25 mouse cellular contexts compared by ENCODE assay signal in genomic region chr4:87641551-87641950, GRCm38 (mm10).
DNase-seq lines count a peak whose midpoint lies in the region; ATAC-seq and TF ChIP-seq lines count a peak whose summit lies in the region.
"Had no signal": no experiment of that assay in that cellular context is flagged by ENCODE, and none has a peak within 500 bp of the region (broad histone marks: within the 10 kb centered on the region; RNA-seq: fewer than 3 reads in every experiment).

No protein-coding gene starts in this region.

- TF ChIP-seq CTCF in kidney, adult 2 months (conservative IDR thresholded peaks at IDR 0.05; ENCODE audit: insufficient read depth, insufficient read length, low read depth, low read length) = no peak
- TF ChIP-seq CTCF in lung, embryonic 14.5 days (IDR thresholded peaks at IDR 0.05; ENCODE audit: low read depth) = no peak

- DNase-seq in kidney, adult 2 months = no peak
- no peak for DNase-seq in kidney, postnatal 25 days
- DNase-seq in lung, embryonic 14.5 days = peak; percentile 24
- DNase-seq in lung, postnatal 10 days = no peak
- DNase-seq in lung, adult 18-20 months = no peak
- DNase-seq in lung, postnatal 36 days = peak; percentile 3
- no peak for DNase-seq in lung, postnatal 25 days (ENCODE audit: low spot score)
- DNase-seq: adrenal gland, adult 8-10 months; adrenal gland, postnatal 14 days; adrenal gland, postnatal 36 days; B cell, adult 2 months; cerebellum, adult 11-12 months; cerebellum, adult 2 months; cerebellum, adult 9-10 months; cerebellum, postnatal 10 days; cerebellum, postnatal 25 days had no signal

- no peaks in the 10 kb centered on the region for H3K4me1 ChIP-seq in kidney, adult 2 months (ENCODE audit: control insufficient read depth, insufficient read depth, low read length)
- H3K4me1 ChIP-seq in lung, embryonic 14.5 days (ENCODE audit: insufficient read depth) = no peaks in the 10 kb centered on the region
- H3K4me1 ChIP-seq in lung, embryonic 16.5 days (replicated peaks; ENCODE audit: control insufficient read depth, insufficient read depth, low read length) = no peaks in the 10 kb centered on the region; the same call in 1 of the 2 replicates
- H3K4me1 ChIP-seq: embryonic facial prominence, embryonic 12.5 days had no signal

- H3K27ac ChIP-seq in kidney, adult 2 months (ENCODE audit: insufficient read depth, low read depth, low read length) = peak overlapping the region; percentile 26; the same call in 1 of the 2 replicates
- 0 out of 2 replicates have a peak overlapping the region, but pooled peaks have one; percentile 9 for H3K27ac ChIP-seq in lung, embryonic 14.5 days (ENCODE audit: low read depth)
- H3K27ac ChIP-seq in lung, embryonic 16.5 days (ENCODE audit: low read length) = no peak overlapping the region
- H3K27ac ChIP-seq: embryonic facial prominence, embryonic 10.5 days; embryonic facial prominence, embryonic 12.5 days; forebrain, embryonic 13.5 days had no signal

- peak; percentile 63; the same call in 1 of the 2 replicates for ATAC-seq in lung, embryonic 14.5 days (ENCODE audit: insufficient read depth)
- peak; percentile 77 for ATAC-seq in lung, embryonic 16.5 days (ENCODE audit: low read depth)
- ATAC-seq: activated CD4-positive, CD25-positive, alpha-beta regulatory T cell, adult 4 months; CD4-positive, CD25-positive, alpha-beta regulatory T cell, adult 4 months; forebrain, embryonic 13.5 days; Patski had no signal

- H3K9ac ChIP-seq in lung, embryonic 14.5 days = no peak overlapping the region
- H3K9ac ChIP-seq in lung, embryonic 16.5 days (ENCODE audit: low read length) = no peak overlapping the region
- H3K9ac ChIP-seq: embryonic facial prominence, embryonic 12.5 days; forebrain, embryonic 13.5 days had no signal

- no peak overlapping the region for H3K4me2 ChIP-seq in lung, embryonic 14.5 days
- H3K4me2 ChIP-seq in lung, embryonic 16.5 days (ENCODE audit: low read depth, low read length) = no peak overlapping the region
- H3K4me2 ChIP-seq: embryonic facial prominence, embryonic 12.5 days; forebrain, embryonic 13.5 days had no signal

- TF ChIP-seq POLR2A in kidney, adult 2 months (IDR thresholded peaks at IDR 0.05; ENCODE audit: low read depth, low read length) = no peak

- H3K4me3 ChIP-seq in kidney, adult 2 months (ENCODE audit: insufficient read depth, low read depth, low read length) = no peak overlapping the region
- no peak overlapping the region for H3K4me3 ChIP-seq in lung, embryonic 14.5 days (ENCODE audit: low read depth, low read length)
- H3K4me3 ChIP-seq in lung, embryonic 16.5 days (ENCODE audit: low read length) = no peak overlapping the region
- H3K4me3 ChIP-seq: embryonic facial prominence, embryonic 10.5 days; embryonic facial prominence, embryonic 12.5 days; forebrain, embryonic 13.5 days had no signal

- H3K36me3 ChIP-seq in kidney, adult 2 months (ENCODE audit: control insufficient read depth, insufficient read depth, low read length) = no peaks in the 10 kb centered on the region
- H3K36me3 ChIP-seq in lung, embryonic 14.5 days (ENCODE audit: insufficient read depth) = no peaks in the 10 kb centered on the region
- H3K36me3 ChIP-seq in lung, embryonic 16.5 days (ENCODE audit: control insufficient read depth, insufficient read depth, low read length) = no peaks in the 10 kb centered on the region
- H3K36me3 ChIP-seq: embryonic facial prominence, embryonic 10.5 days; embryonic facial prominence, embryonic 12.5 days; G1E had no signal

- H3K27me3 ChIP-seq in kidney, adult 2 months (replicated peaks; ENCODE audit: control insufficient read depth, insufficient read depth, low read length) = no peaks in the 10 kb centered on the region
- no peaks in the 10 kb centered on the region for H3K27me3 ChIP-seq in lung, embryonic 14.5 days (ENCODE audit: insufficient read depth, low read length)
- no peaks in the 10 kb centered on the region for H3K27me3 ChIP-seq in lung, embryonic 16.5 days (ENCODE audit: control insufficient read depth, insufficient read depth, low read depth, low read length)
- H3K27me3 ChIP-seq: CH12.LX; forebrain, embryonic 13.5 days; Patski had no signal

- WGBS in kidney, adult 2 months = 72% methylated on average over 3 of the region's 3 CpGs
- 44% methylated on average over 3 of the region's 3 CpGs for WGBS in lung, embryonic 14.5 days
- WGBS in lung, embryonic 16.5 days = 42% methylated on average over 3 of the region's 3 CpGs

- no peaks in the 10 kb centered on the region; the same call in 1 of the 2 replicates for H3K9me3 ChIP-seq in lung, embryonic 14.5 days (ENCODE audit: low read depth, low read length)
- H3K9me3 ChIP-seq in lung, embryonic 16.5 days (ENCODE audit: control insufficient read depth, low read length) = no peaks in the 10 kb centered on the region
- H3K9me3 ChIP-seq: embryonic facial prominence, embryonic 10.5 days; embryonic facial prominence, embryonic 12.5 days; forebrain, embryonic 13.5 days; G1E had no signal

Comparison
In these comparisons a context has a peak if more than half of its experiments do, and no peak if none do; other contexts are left out.
1. DNase-seq: peak in lung, embryonic 14.5 days (single experiment) and lung, postnatal 36 days (single experiment); none in kidney, adult 2 months (single experiment), kidney, postnatal 25 days (0 of 2), lung, postnatal 10 days (single experiment), lung, adult 18-20 months (0 of 2) and lung, postnatal 25 days (single experiment).